Mouse (Mus musculus): Measurements from ENCODE around the gene Rangap1. TPM values are rescaled to one million over a fixed set of nuclear protein-coding genes. Genes with fewer than 3 reads are reported as not detected.
"Not testable (repeated sequence)": the region's sequence is repeated elsewhere in the genome, so short reads cannot be mapped to it uniquely, and the experiment has no call there.

Rangap1 gene
- polyA plus RNA-seq, 3 experiments from 2014 or later, result 43.0 to 72.2 (median 45.8) TPM

GRCm38 (mm10) chr15:81739924-81740323 is 5.4 kb downstream of the Rangap1 start:
- ATAC-seq, result no peak

- no peak for ATAC-seq
Observed at GRCm38 (mm10) chr15:81739296-81739695, 6.0 kb downstream of the Rangap1 start.

- ATAC-seq, result no peak
Observed at GRCm38 (mm10) chr15:81735075-81735474, 10.3 kb downstream of the Rangap1 start.

- peak; percentile 99 for ATAC-seq
Observed at GRCm38 (mm10) chr15:81729792-81730635, 15.3 kb downstream of the Rangap1 start.

- ATAC-seq, result peak; percentile 16
Observed at GRCm38 (mm10) chr15:81729241-81729791, 16.0 kb downstream of the Rangap1 start.

- ATAC-seq, result no peak
Observed at GRCm38 (mm10) chr15:81725965-81726364, 19.4 kb downstream of the Rangap1 start.

- no peak for ATAC-seq
Observed at GRCm38 (mm10) chr15:81723653-81724052, 21.7 kb downstream of the Rangap1 start.

GRCm38 (mm10) chr15:81722361-81722760 is 23.0 kb downstream of the Rangap1 start:
- ATAC-seq, result no peak

GRCm38 (mm10) chr15:81719139-81719531 is 26.2 kb downstream of the Rangap1 start:
- no peak for ATAC-seq

GRCm38 (mm10) chr15:81718336-81719138 is 26.8 kb downstream of the Rangap1 start:
- ATAC-seq, result no peak

- no peak for ATAC-seq
Observed at GRCm38 (mm10) chr15:81713742-81714141, 31.6 kb downstream of the Rangap1 start.

- ATAC-seq, result no peak
Observed at GRCm38 (mm10) chr15:81710801-81711200, 34.5 kb downstream of the Rangap1 start.

- ATAC-seq, result no peak
Observed at GRCm38 (mm10) chr15:81709686-81710085, 35.6 kb downstream of the Rangap1 start.

GRCm38 (mm10) chr15:81708991-81709390 is 36.3 kb downstream of the Rangap1 start:
- no peak for ATAC-seq

GRCm38 (mm10) chr15:81703094-81703489 is 42.2 kb downstream of the Rangap1 start:
- no peak for ATAC-seq

- no peak for ATAC-seq
Observed at GRCm38 (mm10) chr15:81702306-81703093, 42.8 kb downstream of the Rangap1 start.

GRCm38 (mm10) chr15:81701350-81701749 is 44.0 kb downstream of the Rangap1 start:
- not testable (repeated sequence) for ATAC-seq

GRCm38 (mm10) chr15:81700601-81701000 is 44.7 kb downstream of the Rangap1 start:
- no peak for ATAC-seq

GRCm38 (mm10) chr15:81700161-81700560 is 45.2 kb downstream of the Rangap1 start:
- no peak for ATAC-seq

GRCm38 (mm10) chr15:81698532-81698931 is 46.8 kb downstream of the Rangap1 start:
- ATAC-seq, result no peak

GRCm38 (mm10) chr15:81697847-81698246 is 47.5 kb downstream of the Rangap1 start:
- ATAC-seq, result peak; percentile 37

- no peak for ATAC-seq
Observed at GRCm38 (mm10) chr15:81697175-81697574, 48.2 kb downstream of the Rangap1 start, which contains the start of gene Chadl. Chadl (minus strand) TSS chr15:81697287.

Data from inflammation-experienced regulatory T-cells, adult 6 months (primary cell).